Comparison of ENCODE assay signal across 8 mouse cellular contexts in genomic region chr3:88719098-88719497, GRCm38 (mm10). TPM values are rescaled to one million over a fixed set of nuclear protein-coding genes. Genes with fewer than 3 reads are reported as not detected.
A peak's percentile ranks its signal among the peaks of the same experiment; 100 is the strongest.
DNase-seq lines count a peak whose midpoint lies in the region; ATAC-seq and TF ChIP-seq lines count a peak whose summit lies in the region.

No protein-coding gene starts in this region.

- H3K27me3 ChIP-seq in midbrain, embryonic 14.5 days (ENCODE audit: control insufficient read depth, insufficient read depth, low read length), result no peaks in the 10 kb centered on the region
- no peaks in the 10 kb centered on the region for H3K27me3 ChIP-seq in midbrain, embryonic 11.5 days (ENCODE audit: control insufficient read depth, insufficient read depth, low read length)
- no peaks in the 10 kb centered on the region for H3K27me3 ChIP-seq in hindbrain, postnatal 0 days (ENCODE audit: insufficient read depth, low read length)

- DNase-seq in midbrain, embryonic 14.5 days, result no peak
- no peak for DNase-seq in midbrain, embryonic 11.5 days (ENCODE audit: low spot score, missing footprints)
- DNase-seq in cerebellum, adult 9-10 months, result peak; percentile 30
- peak; percentile 49 for DNase-seq in hindbrain, postnatal 0 days (ENCODE audit: low spot score)
- DNase-seq in lung, postnatal 4 days, result peak; percentile 55 to 69
- no peak for DNase-seq in spleen, adult 12 weeks (ENCODE audit: low spot score)
- DNase-seq in c-Kit-positive CD71-positive TER-119-positive erythroid progenitor cells, embryonic 14.5 days (ENCODE audit: low spot score), result no peak
- no peak for DNase-seq in urinary bladder, postnatal 10 days (ENCODE audit: low spot score)

- no peak for ATAC-seq in midbrain, embryonic 14.5 days (ENCODE audit: low FRiP score, low TSS enrichment)
- no peak for ATAC-seq in midbrain, embryonic 11.5 days (ENCODE audit: low FRiP score)
- peak; percentile 66; the same call in 1 of the 2 replicates for ATAC-seq in hindbrain, postnatal 0 days

- 75% methylated on average over 2 of the region's 2 CpGs for WGBS in midbrain, embryonic 14.5 days
- 95% methylated on average over 2 of the region's 2 CpGs for WGBS in midbrain, embryonic 11.5 days
- 56% methylated on average over 2 of the region's 2 CpGs for WGBS in hindbrain, postnatal 0 days

- peak; percentile 34 for TF ChIP-seq CTCF in hindbrain, postnatal 0 days (IDR thresholded peaks at IDR 0.05; ENCODE audit: low read depth)

- peaks cover 21% of the 10 kb centered on the region for H3K4me1 ChIP-seq in midbrain, embryonic 14.5 days (ENCODE audit: control insufficient read depth, insufficient read depth, low read length)
- H3K4me1 ChIP-seq in midbrain, embryonic 11.5 days (ENCODE audit: control insufficient read depth, insufficient read depth, low read length), result peaks cover 3% of the 10 kb centered on the region; the same call in 1 of the 2 replicates
- H3K4me1 ChIP-seq in hindbrain, postnatal 0 days (ENCODE audit: insufficient read depth, low read length), result peaks cover 10% of the 10 kb centered on the region

- no peak overlapping the region for H3K27ac ChIP-seq in midbrain, embryonic 14.5 days (replicated peaks; ENCODE audit: low read depth, low read length)
- no peak overlapping the region for H3K27ac ChIP-seq in midbrain, embryonic 11.5 days (ENCODE audit: low read depth, low read length)
- no peak overlapping the region for H3K27ac ChIP-seq in hindbrain, postnatal 0 days

- no peak overlapping the region for H3K9ac ChIP-seq in midbrain, embryonic 14.5 days (replicated peaks; ENCODE audit: low read length)
- H3K9ac ChIP-seq in midbrain, embryonic 11.5 days (ENCODE audit: low read length), result no peak overlapping the region
- no peak overlapping the region for H3K9ac ChIP-seq in hindbrain, postnatal 0 days (replicated peaks; ENCODE audit: low read length)

- H3K4me2 ChIP-seq in midbrain, embryonic 14.5 days (ENCODE audit: low read length), result peak overlapping the region; percentile 90
- no peak overlapping the region for H3K4me2 ChIP-seq in midbrain, embryonic 11.5 days
- 0 out of 2 replicates have a peak overlapping the region, but pooled peaks have one; percentile 81 for H3K4me2 ChIP-seq in hindbrain, postnatal 0 days (ENCODE audit: low read depth, low read length)

- H3K36me3 ChIP-seq in midbrain, embryonic 14.5 days (ENCODE audit: control insufficient read depth, insufficient read depth, low read length), result peaks cover 22% of the 10 kb centered on the region
- no peaks in the 10 kb centered on the region for H3K36me3 ChIP-seq in midbrain, embryonic 11.5 days (ENCODE audit: control insufficient read depth, insufficient read depth, low read length)
- H3K36me3 ChIP-seq in hindbrain, postnatal 0 days (ENCODE audit: insufficient read depth, low read length), result no peaks in the 10 kb centered on the region; the same call in 1 of the 2 replicates

- H3K4me3 ChIP-seq in midbrain, embryonic 14.5 days (replicated peaks; ENCODE audit: low read depth, low read length), result no peak overlapping the region
- no peak overlapping the region for H3K4me3 ChIP-seq in midbrain, embryonic 11.5 days (ENCODE audit: low read depth, low read length)
- no peak overlapping the region for H3K4me3 ChIP-seq in hindbrain, postnatal 0 days (ENCODE audit: low read length)

- H3K9me3 ChIP-seq in midbrain, embryonic 14.5 days (ENCODE audit: control insufficient read depth, low read length), result no peaks in the 10 kb centered on the region
- H3K9me3 ChIP-seq in midbrain, embryonic 11.5 days (ENCODE audit: control insufficient read depth, low read length), result no peaks in the 10 kb centered on the region
- no peaks in the 10 kb centered on the region for H3K9me3 ChIP-seq in hindbrain, postnatal 0 days (ENCODE audit: low read length)

RNA-seq across cellular contexts. Expression of gene Rit1, which starts 2.5 kb away (rescaled TPM):
- polyA plus RNA-seq in midbrain, embryonic 14.5 days (2014; fragmentation: Nextera tagmentation; extraction: Ambion mirVana), result 56.5 and 57.4 TPM in 2 replicates
- polyA plus RNA-seq in midbrain, embryonic 11.5 days (2014; fragmentation: Nextera tagmentation; extraction: Ambion mirVana), result 43.8 and 48.8 TPM in 2 replicates
- 55.6 and 76.7 TPM in 2 replicates for total RNA-seq in hindbrain, postnatal 0 days (2014; rRNA removed)
- polyA plus RNA-seq in hindbrain, postnatal 0 days (2015; fragmentation: Nextera tagmentation; extraction: Ambion mirVana), result 68.7 and 69.3 TPM in 2 replicates

RNA-seq across cellular contexts. Expression of gene Khdc4, which starts 33.5 kb away (rescaled TPM):
- polyA plus RNA-seq in midbrain, embryonic 14.5 days (2014; fragmentation: Nextera tagmentation; extraction: Ambion mirVana), result 68.2 and 91.0 TPM in 2 replicates
- 107 and 109 TPM in 2 replicates for polyA plus RNA-seq in midbrain, embryonic 11.5 days (2014; fragmentation: Nextera tagmentation; extraction: Ambion mirVana)
- 57.9 and 74.4 TPM in 2 replicates for total RNA-seq in hindbrain, postnatal 0 days (2014; rRNA removed)
- polyA plus RNA-seq in hindbrain, postnatal 0 days (2015; fragmentation: Nextera tagmentation; extraction: Ambion mirVana), result 66.1 and 70.7 TPM in 2 replicates

RNA-seq across cellular contexts. Expression of gene Syt11, which starts 55.9 kb away (rescaled TPM):
- 169 and 199 TPM in 2 replicates for polyA plus RNA-seq in midbrain, embryonic 14.5 days (2014; fragmentation: Nextera tagmentation; extraction: Ambion mirVana)
- polyA plus RNA-seq in midbrain, embryonic 11.5 days (2014; fragmentation: Nextera tagmentation; extraction: Ambion mirVana), result 178 and 180 TPM in 2 replicates
- total RNA-seq in hindbrain, postnatal 0 days (2014; rRNA removed), result 201 and 216 TPM in 2 replicates
- polyA plus RNA-seq in hindbrain, postnatal 0 days (2015; fragmentation: Nextera tagmentation; extraction: Ambion mirVana), result 265 and 273 TPM in 2 replicates

Comparison
In these comparisons a context has a peak if more than half of its experiments do, and no peak if none do; other contexts are left out.
1. DNase-seq: peak in cerebellum, adult 9-10 months (single experiment), hindbrain, postnatal 0 days (single experiment) and lung, postnatal 4 days (2 of 2); none in midbrain, embryonic 14.5 days (single experiment), midbrain, embryonic 11.5 days (single experiment), spleen, adult 12 weeks (single experiment), c-Kit-positive CD71-positive TER-119-positive erythroid progenitor cells, embryonic 14.5 days (single experiment) and urinary bladder, postnatal 10 days (single experiment).